Mouse (Mus musculus) CH12.LX (cell line): ENCODE measurements around the gene Glrb. TPM values are rescaled to one million over a fixed set of nuclear protein-coding genes. Genes with fewer than 3 reads are reported as not detected.

Experiments used
- DNase-seq: peaks from one replicate; pipeline ENCODE4 v3.0.0-alpha.2; 2013; ENCODE audit errors: extremely low read depth
- H3K27ac ChIP-seq: 2 replicates; pipeline ENCODE4 v1.5.1; 2012; ENCODE audit warnings: low read depth, mild to moderate bottlenecking, control low read depth, moderate library complexity; ENCODE audit not compliant: insufficient read depth
- H3K27me3 ChIP-seq: replicated peaks from 2 replicates; pipeline ENCODE3; 2012; ENCODE audit warnings: inconsistent platforms
- H3K36me3 ChIP-seq, 2 experiments: replicated peaks in 1 of 2; 2 replicates each; pipeline versions ENCODE3 to v1.6.1; 2012; ENCODE audit warnings: inconsistent platforms in 1 of 2, low read length in 1 of 2, mild to moderate bottlenecking in 1 of 2, mixed read lengths in 1 of 2, moderate library complexity in 1 of 2; ENCODE audit not compliant: control insufficient read depth in 1 of 2, insufficient read depth in 1 of 2
- H3K4me1 ChIP-seq, 2 experiments: 2 replicates each; pipeline ENCODE4 v1.6.1; 2012; ENCODE audit warnings: inconsistent platforms in 1 of 2, moderate library complexity in 1 of 2; ENCODE audit not compliant: insufficient read depth in 2 of 2, control insufficient read depth in 1 of 2
- H3K4me2 ChIP-seq: 2 replicates; pipeline ENCODE4 v1.6.1; 2012; ENCODE audit warnings: low read depth, mild to moderate bottlenecking, control low read depth; ENCODE audit not compliant: poor library complexity, insufficient read depth, severe bottlenecking
- H3K4me3 ChIP-seq, 3 experiments: fragments of 150-350 bp in 1 of 3; sonication (generic) in 1 of 3; replicated peaks in 1 of 3; 2 replicates each; pipeline versions ENCODE3 to v1.5.1; 2011 to 2012; ENCODE audit warnings: low read depth in 2 of 3, low read length in 2 of 3, mild to moderate bottlenecking in 2 of 3, moderate library complexity in 2 of 3, control low read depth in 1 of 3, improper control_type of control experiment in 1 of 3, inconsistent platforms in 1 of 3, mixed read lengths in 1 of 3; ENCODE audit not compliant: poor library complexity in 1 of 3
- H3K79me2 ChIP-seq: replicated peaks from 2 replicates; pipeline ENCODE4 v1.6.1; 2012; ENCODE audit warnings: mild to moderate bottlenecking, moderate library complexity; ENCODE audit not compliant: control insufficient read depth, poor library complexity, insufficient read depth, severe bottlenecking; ENCODE audit errors: extremely low read depth
- H3K9ac ChIP-seq: 2 replicates; pipeline ENCODE4 v1.6.1; 2012; ENCODE audit warnings: low read depth, mild to moderate bottlenecking, control low read depth, moderate library complexity; ENCODE audit not compliant: insufficient read depth
- H3K9me3 ChIP-seq: replicated peaks from 2 replicates; pipeline ENCODE3; 2012; ENCODE audit warnings: low read length, inconsistent platforms, mixed read lengths
- BHLHE40 ChIP-seq: IDR thresholded peaks from 2 replicates; pipeline ENCODE4 v1.6.1; 2011; ENCODE audit warnings: mild to moderate bottlenecking, low read depth, low read length, improper control_type of control experiment
- CHD1 ChIP-seq: IDR thresholded peaks from 2 replicates; pipeline ENCODE4 v1.6.1; 2012; ENCODE audit warnings: low read depth, low read length, improper control_type of control experiment, inconsistent platforms
- CTCF ChIP-seq, 2 experiments: IDR thresholded peaks in 1 of 2; conservative IDR thresholded peaks in 1 of 2; 2 replicates each; pipeline ENCODE4 v1.5.1; 2011 to 2012; ENCODE audit warnings: low read depth in 2 of 2, low read length in 2 of 2, improper control_type of control experiment in 1 of 2, inconsistent platforms in 1 of 2, mild to moderate bottlenecking in 1 of 2, moderate library complexity in 1 of 2
- E2F4 ChIP-seq: IDR thresholded peaks from 2 replicates; pipeline ENCODE4 v1.6.1; 2011; ENCODE audit warnings: low read depth, low read length, improper control_type of control experiment; ENCODE audit not compliant: insufficient replicate concordance
- ELF1 ChIP-seq: IDR thresholded peaks from 2 replicates; pipeline ENCODE4 v1.6.1; 2014; ENCODE audit warnings: low read depth, mild to moderate bottlenecking, inconsistent platforms, low read length, improper control_type of control experiment
- EP300 ChIP-seq: IDR thresholded peaks from 2 replicates; pipeline ENCODE4 v1.6.1; 2011; ENCODE audit warnings: low read length, improper control_type of control experiment
- GABPA ChIP-seq: IDR thresholded peaks from 2 replicates; pipeline ENCODE4 v1.6.1; 2012; ENCODE audit warnings: low read depth, low read length, improper control_type of control experiment, inconsistent platforms; ENCODE audit not compliant: insufficient replicate concordance
- IRF4 ChIP-seq: IDR thresholded peaks from 2 replicates; pipeline ENCODE4 v1.6.1; 2014; ENCODE audit warnings: low read depth, mild to moderate bottlenecking, inconsistent platforms, low read length, improper control_type of control experiment
- JUN ChIP-seq: IDR thresholded peaks from 2 replicates; pipeline ENCODE4 v1.6.1; 2011; ENCODE audit warnings: low read depth, mild to moderate bottlenecking, low read length, improper control_type of control experiment, moderate library complexity; ENCODE audit not compliant: insufficient read depth
- JUND ChIP-seq: conservative IDR thresholded peaks from 2 replicates; pipeline ENCODE4 v1.6.1; 2011; ENCODE audit warnings: low read depth, low read length, improper control_type of control experiment
- KAT2A ChIP-seq: IDR thresholded peaks from 2 replicates; pipeline ENCODE4 v1.6.1; 2012; ENCODE audit warnings: low read length, improper control_type of control experiment, inconsistent platforms; ENCODE audit not compliant: insufficient replicate concordance
- MAX ChIP-seq: IDR thresholded peaks from 2 replicates; pipeline ENCODE4 v1.6.1; 2011; ENCODE audit warnings: low read length, improper control_type of control experiment
- MAZ ChIP-seq: IDR thresholded peaks from 2 replicates; pipeline ENCODE4 v1.6.1; 2012; ENCODE audit warnings: low read depth, mild to moderate bottlenecking, inconsistent platforms, low read length, improper control_type of control experiment, moderate library complexity
- MXI1 ChIP-seq: IDR thresholded peaks from 2 replicates; pipeline ENCODE4 v1.6.1; 2011; ENCODE audit warnings: mild to moderate bottlenecking, low read depth, low read length, improper control_type of control experiment
- MYC ChIP-seq: IDR thresholded peaks from 2 replicates; pipeline ENCODE4 v1.6.1; 2011; ENCODE audit warnings: low read depth, mild to moderate bottlenecking, improper control_type of control experiment, low read length
- NELFE ChIP-seq: IDR thresholded peaks from 2 replicates; pipeline ENCODE4 v1.6.1; 2011; ENCODE audit warnings: low read depth, low read length, improper control_type of control experiment
- POLR2A ChIP-seq: IDR thresholded peaks from 2 replicates; pipeline ENCODE4 v1.6.1; 2011; ENCODE audit warnings: low read depth, mild to moderate bottlenecking, improper control_type of control experiment, low read length
- SIN3A ChIP-seq: IDR thresholded peaks from 2 replicates; pipeline ENCODE4 v1.6.1; 2012; ENCODE audit warnings: low read length, improper control_type of control experiment, inconsistent platforms
- SMC3 ChIP-seq: IDR thresholded peaks from 2 replicates; pipeline ENCODE4 v1.6.1; 2011; ENCODE audit warnings: low read depth, low read length, improper control_type of control experiment
- TCF12 ChIP-seq: IDR thresholded peaks from 2 replicates; pipeline ENCODE4 v1.6.1; 2014; ENCODE audit warnings: low read depth, mild to moderate bottlenecking, inconsistent platforms, low read length, improper control_type of control experiment
- UBTF ChIP-seq: IDR thresholded peaks from 2 replicates; pipeline ENCODE4 v1.6.1; 2012; ENCODE audit warnings: low read depth, mild to moderate bottlenecking, inconsistent platforms, low read length, improper control_type of control experiment, moderate library complexity
- USF2 ChIP-seq: conservative IDR thresholded peaks from 2 replicates; pipeline ENCODE4 v1.6.1; 2011; ENCODE audit warnings: low read depth, low read length, improper control_type of control experiment
- ZC3H11A ChIP-seq: IDR thresholded peaks from 2 replicates; pipeline ENCODE4 v1.6.1; 2012; ENCODE audit warnings: low read depth, mild to moderate bottlenecking, inconsistent platforms, low read length, improper control_type of control experiment
- ZKSCAN1 ChIP-seq: IDR thresholded peaks from 2 replicates; pipeline ENCODE4 v1.6.1; 2012; ENCODE audit warnings: low read depth, inconsistent platforms, low read length, improper control_type of control experiment, borderline replicate concordance
- ZMIZ1 ChIP-seq: IDR thresholded peaks from 2 replicates; pipeline ENCODE4 v1.6.1; 2012; ENCODE audit warnings: low read depth, mild to moderate bottlenecking, inconsistent platforms, low read length, improper control_type of control experiment
- ZNF384 ChIP-seq: IDR thresholded peaks from 2 replicates; pipeline ENCODE4 v1.6.1; 2012; ENCODE audit warnings: low read depth, low read length, improper control_type of control experiment, inconsistent platforms
- dilution Hi-C: fragments of 300-500 bp; cut with MboI; formaldehyde crosslinking; loops from 2 replicates; pipeline ENCODE4 v1.14.3; 2020; ENCODE audit warnings: low sequenced_read_pairs; ENCODE audit not compliant: extremely low pct_unique_long_range_greater_than_20kb, extremely low pct_ligation_motif_present
- in situ Hi-C: fragments of 300-500 bp; cut with MboI; formaldehyde crosslinking; loops from 3 replicates; pipeline ENCODE4 v1.14.3; 2019; ENCODE audit warnings: low sequenced_read_pairs, low pct_ligation_motif_present, low pct_unique_long_range_greater_than_20kb, mixed read lengths
- polyA plus RNA-seq: library from polyadenylated mRNA; unstranded; fragments of >175 nt; gene quantifications from 2 replicates; pipeline ENCODE4 v1.2.1, GENCODE M21; 2012; ENCODE audit warnings: low read depth; ENCODE audit not compliant: insufficient read length
- total RNA-seq, 2 experiments: library from RNA; depleted of rRNA; stranded (reverse); fragments of 300-350 nt in 1 of 2; fragments of >200 nt in 1 of 2; gene quantifications; 2 replicates each; pipeline ENCODE4 v1.2.3; 2012 to 2014

Glrb gene
- total and polyA plus RNA-seq, 3 experiments, result not detected

DNA sequence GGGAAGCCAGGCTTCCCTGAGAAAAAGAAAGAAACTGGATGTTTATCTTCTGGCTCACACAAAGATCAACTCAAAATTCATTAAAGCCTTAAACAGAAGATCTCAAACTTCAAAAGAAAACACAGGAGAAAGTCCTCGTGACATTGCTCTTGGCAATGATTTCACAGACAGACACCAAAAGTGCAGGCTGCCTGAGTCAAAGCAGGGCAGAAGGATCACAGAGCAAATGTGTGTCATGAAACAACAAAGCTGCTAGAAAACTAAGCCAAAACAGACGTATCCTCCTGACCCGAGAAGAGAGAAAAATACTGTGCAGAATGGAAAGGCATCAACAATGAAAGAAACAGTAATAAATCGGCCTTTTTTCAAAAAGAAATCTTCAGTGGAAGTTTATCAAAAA, 22.4 kb downstream of the Glrb start:
- H3K27ac ChIP-seq, result no peak overlapping the region
- H3K27me3 ChIP-seq, result no peaks in the 10 kb centered on the region
- dilution Hi-C loops, result no loop called here
- no peak overlapping the region for H3K9ac ChIP-seq
- TF ChIP-seq KAT2A (no peak), ZKSCAN1 (no peak), MAX (no peak), ZMIZ1 (no peak), GABPA (no peak), CHD1 (no peak), BHLHE40 (no peak), SMC3 (no peak), MYC (no peak), IRF4 (no peak), CTCF (conservative IDR thresholded peaks at IDR 0.05 in 1 of 2, IDR thresholded peaks at IDR 0.05 in 1 of 2; ENCODE audit: low read depth in 2 of 2, low read length in 2 of 2) (no peak), ELF1 (no peak)
- no peak for DNase-seq
- H3K4me1 ChIP-seq, result no peaks in the 10 kb centered on the region
- no peaks in the 10 kb centered on the region for H3K79me2 ChIP-seq
- no peak overlapping the region for H3K4me3 ChIP-seq
- in situ Hi-C loops, result no loop called here
- H3K9me3 ChIP-seq, result no peaks in the 10 kb centered on the region
- H3K36me3 ChIP-seq, result no peaks in the 10 kb centered on the region
- no peak overlapping the region for H3K4me2 ChIP-seq

DNA sequence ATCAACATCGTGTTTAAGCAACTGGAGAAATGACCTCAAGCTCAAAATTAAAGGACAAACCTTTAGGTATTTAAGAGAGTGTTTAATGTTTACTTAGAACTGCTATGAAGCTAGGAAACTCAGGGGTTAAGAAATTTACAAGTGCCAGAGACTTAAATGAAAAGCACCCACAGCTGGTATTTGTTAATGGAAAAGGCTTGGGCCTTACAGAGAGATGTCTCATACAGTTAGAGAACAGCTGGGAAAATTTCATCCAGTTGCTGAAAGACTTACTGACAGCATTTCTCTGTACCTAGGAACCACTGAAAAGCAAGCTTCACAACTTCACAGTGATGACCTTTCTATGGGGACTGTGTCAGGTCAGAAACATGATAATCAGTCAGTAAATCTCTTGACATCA, 28.3 kb downstream of the Glrb start:
- in situ Hi-C loops (no loop called here), dilution Hi-C loops (no loop called here)
- Histone ChIP-seq H3K9ac (no peak overlapping the region), H3K9me3 (no peaks in the 10 kb centered on the region), H3K36me3 (no peaks in the 10 kb centered on the region), H3K4me2 (no peak overlapping the region), H3K4me1 (no peaks in the 10 kb centered on the region), H3K4me3 (no peak overlapping the region), H3K27ac (no peak overlapping the region), H3K79me2 (no peaks in the 10 kb centered on the region), H3K27me3 (no peaks in the 10 kb centered on the region)
- no peak for TF ChIP-seq EP300
- no peak for TF ChIP-seq MAX
- no peak for TF ChIP-seq ZMIZ1
- no peak for TF ChIP-seq USF2
- TF ChIP-seq TCF12, result no peak
- TF ChIP-seq SMC3, result no peak
- no peak for TF ChIP-seq ZNF384
- TF ChIP-seq JUND, result no peak
- TF ChIP-seq NELFE, result no peak
- no peak for TF ChIP-seq POLR2A
- no peak for TF ChIP-seq UBTF
- no peak for TF ChIP-seq SIN3A
- TF ChIP-seq ELF1, result no peak
- TF ChIP-seq MAZ, result no peak
- no peak for TF ChIP-seq KAT2A
- no peak for TF ChIP-seq ZC3H11A
- TF ChIP-seq MXI1, result no peak
- TF ChIP-seq E2F4, result no peak
- TF ChIP-seq JUN, result no peak
- no peak for DNase-seq
